Mouse (Mus musculus) gastrocnemius, postnatal 25 days (tissue): ENCODE measurements around the gene Gpt2. TPM values are rescaled to one million over a fixed set of nuclear protein-coding genes. Genes with fewer than 3 reads are reported as not detected.

Source experiments
- total RNA-seq, 2 experiments: library from RNA; stranded (reverse); gene quantifications; 1 replicate in 1 of 2; 2 replicates in 1 of 2; pipeline ENCODE4 v1.2.3; 2021

Gpt2 gene
- total RNA-seq, 2 experiments from 2014 or later = 153 to 217 TPM

Other genes with a start within 250 kb of the Gpt2 start
- gene Orc6, start 192.9 kb upstream of the Gpt2 start, total RNA-seq = 1 to 10 TPM; 4.7 to 4.9 TPM
- gene Vps35, start 192.8 kb upstream of the Gpt2 start, total RNA-seq = 10 to 100 TPM; 47.0 to 48.0 TPM
- gene Mylk3, start 106.2 kb upstream of the Gpt2 start, total RNA-seq = 1 to 10 TPM in 1 of 2 experiments, under 1 TPM in 1; 0.13 to 1.1 TPM
- 10 to 100 TPM; 10.3 to 10.7 TPM for gene 4921524J17Rik, start 59.7 kb upstream of the Gpt2 start, total RNA-seq
- 100 to 1,000 TPM; 170 to 181 TPM for gene Dnaja2, start 62.8 kb downstream of the Gpt2 start, total RNA-seq
- gene Neto2, start 208.3 kb downstream of the Gpt2 start, total RNA-seq = 1 to 10 TPM; 1.2 to 1.3 TPM